In the genomic region with DNA sequence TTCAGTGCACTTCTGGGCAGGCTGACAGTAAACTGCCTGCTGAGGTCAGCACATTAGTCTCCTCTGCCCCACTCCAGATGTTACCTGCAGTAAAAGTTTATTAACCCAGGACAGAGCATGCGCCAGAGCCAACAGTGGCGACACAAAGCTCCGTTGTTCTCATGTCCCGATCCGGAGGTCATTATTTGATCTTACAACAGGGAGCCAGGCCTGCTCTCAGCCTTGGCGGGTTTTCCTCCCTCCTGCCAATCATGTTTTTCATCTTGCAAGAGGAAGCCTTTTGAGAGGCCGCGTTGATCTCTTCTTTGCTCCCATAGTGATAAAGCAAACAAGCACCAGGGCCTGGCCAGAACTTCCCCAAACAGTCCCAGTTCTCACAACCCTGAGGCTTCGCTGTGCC, we compare ENCODE assay signal across 9 mouse cellular contexts.
DNase-seq lines count a peak whose midpoint lies in the region; ATAC-seq and TF ChIP-seq lines count a peak whose summit lies in the region.
"Had no signal": no experiment of that assay in that cellular context is flagged by ENCODE, and none has a peak within 500 bp of the region (broad histone marks: within the 10 kb centered on the region; RNA-seq: fewer than 3 reads in every experiment).

No protein-coding gene starts in this region.

- H3K4me2 ChIP-seq in lung, embryonic 16.5 days (ENCODE audit: low read depth, low read length), result peak overlapping the region; percentile 14; the same call in 1 of the 2 replicates
- H3K4me2 ChIP-seq: heart, embryonic 15.5 days had no signal

- no peak overlapping the region for H3K9ac ChIP-seq in lung, embryonic 16.5 days (ENCODE audit: low read length)
- H3K9ac ChIP-seq: heart, embryonic 15.5 days had no signal

- TF ChIP-seq POLR2A in lung, adult 2 months (IDR thresholded peaks at IDR 0.05; ENCODE audit: borderline replicate concordance, extremely low read depth, low read depth, low read length), result no peak

- peak; percentile 97 for ATAC-seq in granulocyte monocyte progenitor cell, adult 5-6 weeks (replicated peaks; ENCODE audit: poor library complexity, severe bottlenecking)
- ATAC-seq in lung, embryonic 16.5 days (ENCODE audit: low read depth), result peak; percentile 43; the same call in 1 of the 2 replicates
- no peak for ATAC-seq in activated CD4-positive, CD25-positive, alpha-beta regulatory T cell, adult 4 months

- H3K4me1 ChIP-seq in lung, adult 2 months (ENCODE audit: control insufficient read depth, insufficient read depth, low read length), result no peaks in the 10 kb centered on the region; the same call in 1 of the 2 replicates
- H3K4me1 ChIP-seq in lung, embryonic 16.5 days (replicated peaks; ENCODE audit: control insufficient read depth, insufficient read depth, low read length), result peaks cover 3% of the 10 kb centered on the region
- H3K4me1 ChIP-seq: heart, embryonic 15.5 days had no signal

- H3K9me3 ChIP-seq in lung, embryonic 16.5 days (ENCODE audit: control insufficient read depth, low read length), result no peaks in the 10 kb centered on the region
- H3K9me3 ChIP-seq: heart, embryonic 15.5 days had no signal

- no peak overlapping the region for H3K4me3 ChIP-seq in lung, adult 2 months (replicated peaks; ENCODE audit: extremely low read depth, low read depth, low read length)
- no peak overlapping the region for H3K4me3 ChIP-seq in lung, embryonic 16.5 days (ENCODE audit: low read length)
- H3K4me3 ChIP-seq: heart, embryonic 15.5 days; myocyte had no signal

- H3K27me3 ChIP-seq in lung, embryonic 16.5 days (ENCODE audit: control insufficient read depth, insufficient read depth, low read depth, low read length), result no peaks in the 10 kb centered on the region
- H3K27me3 ChIP-seq: heart, embryonic 15.5 days had no signal

- H3K27ac ChIP-seq in lung, embryonic 16.5 days (ENCODE audit: low read length), result no peak overlapping the region
- H3K27ac ChIP-seq: heart, embryonic 15.5 days had no signal

- DNase-seq in lung, adult 18-20 months, result peak; percentile 8 to 17
- no peak for DNase-seq in lung, adult 2 months
- DNase-seq in embryo, embryonic 10.5 days (ENCODE audit: low spot score), result peak; percentile 70
- DNase-seq in c-Kit-positive CD71-positive TER-119-positive erythroid progenitor cells, embryonic 14.5 days (ENCODE audit: low spot score), result no peak

- no peaks in the 10 kb centered on the region for H3K36me3 ChIP-seq in lung, embryonic 16.5 days (ENCODE audit: control insufficient read depth, insufficient read depth, low read length)
- H3K36me3 ChIP-seq: heart, embryonic 15.5 days had no signal

- 21% methylated on average over 9 of the region's 9 CpGs for WGBS in lung, adult 2 months
- WGBS in lung, embryonic 16.5 days, result 35% methylated on average over 9 of the region's 9 CpGs

- TF ChIP-seq CTCF in lung, adult 2 months (IDR thresholded peaks at IDR 0.05; ENCODE audit: insufficient read depth, low read length), result no peak

Comparison
In these comparisons a context has a peak if more than half of its experiments do, and no peak if none do; other contexts are left out.
1. DNase-seq: peak in lung, adult 18-20 months (2 of 2) and embryo, embryonic 10.5 days (single experiment); none in lung, adult 2 months (single experiment) and c-Kit-positive CD71-positive TER-119-positive erythroid progenitor cells, embryonic 14.5 days (single experiment).